Mouse (Mus musculus): ENCODE results near the gene Cfap54. TPM values are rescaled to one million over a fixed set of nuclear protein-coding genes. Genes with fewer than 3 reads are reported as not detected.
A peak's percentile ranks its signal among the peaks of the same experiment; 100 is the strongest.

Gene Cfap54
- polyA plus RNA-seq, 1 experiment from 2014 or later: 2.7 TPM

DNA sequence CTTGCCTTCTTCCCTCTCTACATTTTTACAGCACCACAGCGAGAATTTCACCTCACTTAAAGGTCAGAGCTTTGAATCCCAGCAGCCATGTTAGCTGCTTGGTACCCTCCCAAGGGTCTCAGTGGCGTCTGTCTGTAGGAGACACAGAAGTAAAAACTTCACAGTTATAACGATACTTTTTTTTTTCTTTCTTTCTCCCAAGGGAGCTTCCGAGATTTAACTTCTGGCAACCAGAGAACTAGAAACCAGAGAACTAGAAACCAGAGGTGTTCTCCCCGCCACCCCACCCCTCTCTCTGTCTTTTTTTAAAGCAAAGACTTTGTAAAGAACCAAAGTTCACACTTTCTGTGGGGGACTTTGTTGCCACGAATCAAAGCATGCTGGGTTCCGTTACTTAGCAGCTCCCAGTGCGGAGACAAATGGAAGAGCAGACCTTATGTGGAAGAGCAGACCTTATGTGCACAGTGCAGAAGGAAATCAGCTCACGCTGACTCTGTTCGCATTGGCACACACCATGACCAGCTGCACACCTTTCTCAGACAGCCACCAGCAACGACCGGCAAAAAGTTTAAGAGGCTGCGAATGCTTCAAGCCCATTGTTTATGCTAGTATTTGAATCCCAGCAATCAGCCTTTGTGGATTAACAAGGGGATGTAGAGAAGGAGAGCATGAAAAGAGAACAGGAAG is 292.9 kb downstream of the Cfap54 start:
- 68% methylated on average over 13 of the region's 13 CpGs for WGBS
- H3K9ac ChIP-seq (replicated peaks; ENCODE audit: low read length): no peak overlapping the region
- no peak overlapping the region for H3K4me3 ChIP-seq (replicated peaks; ENCODE audit: low read depth, low read length)
- DNase-seq: no peak
- no peaks in the 10 kb centered on the region for H3K36me3 ChIP-seq (ENCODE audit: control insufficient read depth, insufficient read depth, low read length)
- H3K27me3 ChIP-seq (ENCODE audit: control insufficient read depth, insufficient read depth, low read length): no peaks in the 10 kb centered on the region
- no peak overlapping the region for H3K4me2 ChIP-seq (ENCODE audit: low read length)
- ATAC-seq (ENCODE audit: low FRiP score, low TSS enrichment): no peak
- H3K27ac ChIP-seq (replicated peaks; ENCODE audit: low read depth, low read length): no peak overlapping the region
- no peaks in the 10 kb centered on the region for H3K9me3 ChIP-seq (ENCODE audit: control insufficient read depth, low read length)
- 0 out of 2 replicates have a peak, but pooled peaks cover 6% of the 10 kb centered on the region for H3K4me1 ChIP-seq (ENCODE audit: control insufficient read depth, insufficient read depth, low read length)

- H3K4me1 ChIP-seq (ENCODE audit: control insufficient read depth, insufficient read depth, low read length): no peaks in the 10 kb centered on the region
- 17% methylated on average over 5 of the region's 5 CpGs for WGBS
- H3K9me3 ChIP-seq (ENCODE audit: control insufficient read depth, low read length): no peaks in the 10 kb centered on the region
- no peaks in the 10 kb centered on the region for H3K27me3 ChIP-seq (ENCODE audit: control insufficient read depth, insufficient read depth, low read length)
- ATAC-seq (ENCODE audit: low FRiP score, low TSS enrichment) (no peak), DNase-seq (peak; percentile 48)
- no peaks in the 10 kb centered on the region for H3K36me3 ChIP-seq (ENCODE audit: control insufficient read depth, insufficient read depth, low read length)
- H3K4me2 ChIP-seq (ENCODE audit: low read length): no peak overlapping the region
- H3K9ac ChIP-seq (replicated peaks; ENCODE audit: low read length): no peak overlapping the region
- no peak overlapping the region for H3K27ac ChIP-seq (replicated peaks; ENCODE audit: low read depth, low read length)
- H3K4me3 ChIP-seq (replicated peaks; ENCODE audit: low read depth, low read length): no peak overlapping the region
Observed at GRCm38 (mm10) chr10:92782691-92783090, 298.7 kb downstream of the Cfap54 start.

DNA sequence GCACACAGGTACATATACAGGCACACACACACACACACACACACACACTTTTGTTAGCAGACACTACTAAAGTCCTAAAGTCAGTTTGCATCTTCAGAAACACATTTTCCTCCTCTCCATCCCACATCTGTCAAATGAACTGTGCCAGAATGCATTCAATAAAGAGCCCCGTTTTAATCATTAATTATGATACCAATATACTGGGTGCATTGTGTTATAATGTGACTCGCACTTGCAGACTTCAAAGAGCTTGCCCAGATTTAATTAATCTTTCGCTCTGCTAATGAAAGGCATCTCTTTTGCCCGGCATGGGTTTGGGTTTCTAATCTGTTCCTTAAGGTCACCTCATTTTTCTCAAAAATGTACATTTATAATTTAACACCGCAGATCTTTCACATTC is 327.1 kb downstream of the Cfap54 start:
- Histone ChIP-seq H3K27ac (replicated peaks; ENCODE audit: low read depth, low read length) (no peak overlapping the region), H3K4me3 (replicated peaks; ENCODE audit: low read depth, low read length) (no peak overlapping the region), H3K36me3 (ENCODE audit: control insufficient read depth, insufficient read depth, low read length) (no peaks in the 10 kb centered on the region), H3K4me2 (ENCODE audit: low read length) (no peak overlapping the region), H3K4me1 (ENCODE audit: control insufficient read depth, insufficient read depth, low read length) (no peaks in the 10 kb centered on the region), H3K9ac (replicated peaks; ENCODE audit: low read length) (no peak overlapping the region), H3K9me3 (ENCODE audit: control insufficient read depth, low read length) (no peaks in the 10 kb centered on the region), H3K27me3 (ENCODE audit: control insufficient read depth, insufficient read depth, low read length) (no peaks in the 10 kb centered on the region)
- peak; percentile 13 for DNase-seq
- 86% methylated on average over 5 of the region's 5 CpGs for WGBS
- no peak for ATAC-seq (ENCODE audit: low FRiP score, low TSS enrichment)

DNA sequence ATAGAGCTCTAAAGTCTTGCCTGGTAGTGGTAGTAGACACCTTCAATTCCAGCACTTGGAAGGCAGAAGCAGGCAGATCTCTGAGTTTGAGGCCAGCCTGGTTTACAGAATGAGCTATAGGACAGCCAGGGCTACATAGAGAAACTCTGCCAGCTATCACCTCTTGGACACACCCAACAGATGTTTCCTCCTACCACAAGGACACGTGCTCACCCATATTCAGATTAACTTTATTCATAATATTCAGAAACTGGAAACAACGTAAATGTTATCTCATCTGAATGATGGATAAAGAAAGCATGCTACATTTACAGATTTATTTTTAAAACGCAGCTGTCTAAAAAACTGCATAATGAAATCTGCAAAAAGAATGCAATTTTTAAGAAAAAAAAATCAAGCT is 351.1 kb downstream of the Cfap54 start:
- H3K27ac ChIP-seq (replicated peaks; ENCODE audit: low read depth, low read length): no peak overlapping the region
- H3K9me3 ChIP-seq (ENCODE audit: control insufficient read depth, low read length): no peaks in the 10 kb centered on the region
- no peak overlapping the region for H3K9ac ChIP-seq (replicated peaks; ENCODE audit: low read length)
- WGBS: 89% methylated on average over 3 of the region's 3 CpGs
- H3K4me3 ChIP-seq (replicated peaks; ENCODE audit: low read depth, low read length): no peak overlapping the region
- H3K27me3 ChIP-seq (ENCODE audit: control insufficient read depth, insufficient read depth, low read length): no peaks in the 10 kb centered on the region
- DNase-seq: no peak
- no peaks in the 10 kb centered on the region for H3K36me3 ChIP-seq (ENCODE audit: control insufficient read depth, insufficient read depth, low read length)
- no peak for ATAC-seq (ENCODE audit: low FRiP score, low TSS enrichment)
- H3K4me2 ChIP-seq (ENCODE audit: low read length): no peak overlapping the region
- no peaks in the 10 kb centered on the region for H3K4me1 ChIP-seq (ENCODE audit: control insufficient read depth, insufficient read depth, low read length)

DNA sequence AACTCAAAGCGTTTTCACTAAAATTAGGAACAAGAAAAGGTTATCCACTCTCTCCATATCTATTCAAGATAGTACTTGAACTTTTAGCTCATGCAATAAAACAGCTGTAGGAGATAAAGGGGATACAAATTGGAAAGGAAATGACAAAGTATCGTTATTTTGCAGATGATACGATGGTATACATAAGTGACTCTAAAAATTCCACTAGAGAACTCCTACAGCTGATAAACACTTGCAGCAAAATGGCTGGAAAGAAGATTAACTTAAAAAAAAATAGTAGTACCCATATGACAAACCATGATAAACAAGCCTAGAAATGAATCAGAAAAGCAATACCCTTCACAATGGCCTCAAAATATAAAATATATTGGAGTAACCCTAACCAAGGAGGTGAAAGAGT is 352.7 kb downstream of the Cfap54 start:
- no peaks in the 10 kb centered on the region for H3K27me3 ChIP-seq (ENCODE audit: control insufficient read depth, insufficient read depth, low read length)
- H3K4me3 ChIP-seq (replicated peaks; ENCODE audit: low read depth, low read length): no peak overlapping the region
- H3K36me3 ChIP-seq (ENCODE audit: control insufficient read depth, insufficient read depth, low read length): no peaks in the 10 kb centered on the region
- DNase-seq: no peak
- H3K4me2 ChIP-seq (ENCODE audit: low read length): no peak overlapping the region
- no peak overlapping the region for H3K9ac ChIP-seq (replicated peaks; ENCODE audit: low read length)
- 90% methylated on average over 3 of the region's 3 CpGs for WGBS
- H3K4me1 ChIP-seq (ENCODE audit: control insufficient read depth, insufficient read depth, low read length): no peaks in the 10 kb centered on the region
- no peak overlapping the region for H3K27ac ChIP-seq (replicated peaks; ENCODE audit: low read depth, low read length)
- H3K9me3 ChIP-seq (ENCODE audit: control insufficient read depth, low read length): no peaks in the 10 kb centered on the region
- no peak for ATAC-seq (ENCODE audit: low FRiP score, low TSS enrichment)

Other genes with a start within 250 kb of the Cfap54 start
- gene Cdk17, start 79.3 kb upstream of the Cfap54 start, polyA plus RNA-seq (2014; fragmentation: Nextera tagmentation; extraction: Ambion mirVana): 57.0 and 67.8 TPM in 2 replicates
- gene Elk3, start 229.5 kb upstream of the Cfap54 start, polyA plus RNA-seq (2014; fragmentation: Nextera tagmentation; extraction: Ambion mirVana): 4.4 and 8.8 TPM in 2 replicates

Data from midbrain, embryonic 14.5 days (tissue).